Mouse (Mus musculus) kidney, postnatal 36 days (tissue): Measurements from ENCODE around the gene Efcab10.

Source experiments
- DNase-seq, 2 experiments: peaks; one replicate each; pipeline ENCODE4 v3.0.0; 2021 to 2022; ENCODE audit warnings: mixed read lengths in 2 of 2

The Efcab10 gene

DNA sequence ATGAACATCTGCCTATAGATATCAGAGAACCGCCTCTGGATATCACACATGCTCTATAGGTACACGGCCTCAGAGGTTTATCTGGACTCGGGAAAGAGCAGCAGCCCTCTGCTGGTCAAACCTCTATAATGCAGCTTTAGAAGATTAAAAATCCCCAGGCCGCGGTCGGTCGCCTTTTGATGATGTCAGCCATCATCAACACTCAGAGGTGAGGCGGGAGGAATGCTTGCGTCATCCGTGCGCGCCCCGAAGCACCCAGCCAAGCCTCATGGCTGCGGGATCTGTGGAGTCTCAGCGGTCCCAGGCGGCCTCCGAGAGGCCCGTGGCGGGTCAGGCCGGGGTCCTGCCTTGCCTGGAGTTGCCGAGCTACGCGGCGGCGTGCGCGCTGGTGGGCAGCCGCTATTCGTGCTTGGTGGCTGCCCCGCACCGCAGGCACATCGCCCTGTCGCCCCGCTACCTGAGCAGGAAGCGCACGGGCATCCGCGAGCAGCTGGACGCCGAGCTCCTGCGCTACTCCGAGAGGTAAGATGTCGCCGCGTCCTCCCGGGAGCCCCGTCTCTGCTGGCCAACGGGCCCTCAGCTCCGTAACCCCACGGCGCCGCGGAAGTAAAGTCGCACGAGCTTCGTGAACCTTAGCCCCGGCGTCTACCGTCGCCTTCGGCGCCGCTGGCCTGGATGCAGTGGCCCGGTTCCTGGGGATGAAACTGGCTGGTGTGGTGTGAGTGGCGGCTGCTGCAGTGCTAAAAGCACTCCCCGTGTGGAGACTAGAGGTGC, 34.9 kb downstream of the Efcab10 start, which contains the start of gene Twistnb:
Gene Twistnb, plus strand, starts transcription at position 249 of the 774 bp plus-strand sequence.
- DNase-seq, result peak; percentile 98 to 100

DNA sequence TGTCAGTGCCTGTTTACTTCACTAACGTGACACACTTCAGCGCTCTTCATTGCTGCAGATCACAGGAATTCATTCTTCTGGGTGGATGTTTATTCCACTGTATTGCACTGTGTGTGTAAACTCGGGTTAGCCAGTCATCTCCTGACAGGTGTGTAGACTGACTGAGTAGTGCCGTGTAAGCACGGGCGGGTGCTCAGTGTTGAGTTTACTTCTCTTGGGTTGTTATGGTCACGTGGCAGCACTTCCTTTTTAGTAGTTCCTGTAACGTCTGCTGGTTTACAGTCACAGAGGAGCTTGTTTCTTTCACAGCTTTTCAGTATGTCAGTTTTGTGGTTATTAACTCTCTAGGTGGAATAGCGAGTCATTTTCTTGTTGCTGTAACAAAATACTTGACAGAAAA, 39.2 kb downstream of the Efcab10 start:
- peak in 1 of 2 experiments; percentile 11 for DNase-seq

DNA sequence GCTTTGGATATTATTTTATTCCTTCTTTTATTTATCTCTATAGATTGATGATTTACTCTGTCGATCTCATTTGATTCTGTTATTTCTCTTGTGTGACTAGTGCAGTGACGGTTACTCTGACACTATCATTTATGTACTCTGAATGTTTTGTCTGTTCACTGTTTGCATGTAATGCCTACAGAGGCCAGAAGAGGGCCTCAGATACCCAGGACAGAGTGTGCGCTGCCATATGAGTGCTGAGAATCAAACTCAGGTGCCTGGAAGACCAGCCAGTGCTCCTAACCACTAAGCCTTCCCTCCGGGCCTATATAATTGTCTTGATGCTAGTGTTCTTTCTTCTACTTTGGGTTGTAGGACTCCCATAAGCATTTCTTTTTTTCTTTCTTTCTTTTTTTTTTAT, 40.1 kb downstream of the Efcab10 start:
- no peak for DNase-seq
